Mouse (Mus musculus) left cerebral cortex, postnatal 14 days (tissue): ENCODE data around the gene Gjd3. TPM values are rescaled to one million over a fixed set of nuclear protein-coding genes. Genes with fewer than 3 reads are reported as not detected.

ENCODE experiments used
- DNase-seq, 2 experiments: peaks; one replicate each; pipeline ENCODE4 v3.0.0; 2021 to 2022; ENCODE audit warnings: low spot score in 2 of 2, mixed read lengths in 1 of 2
- intact Hi-C: fragments of 180-260 bp; cut with DNase I; formaldehyde crosslinking; loops from one replicate; pipeline ENCODE4 v1.15.1; 2025
- total RNA-seq, 2 experiments: library from RNA; stranded (reverse); gene quantifications; 2 replicates each; pipeline ENCODE4 v1.2.3; 2021

The Gjd3 gene
- total RNA-seq, 2 experiments from 2014 or later: 2.8 to 3.1 TPM

DNA sequence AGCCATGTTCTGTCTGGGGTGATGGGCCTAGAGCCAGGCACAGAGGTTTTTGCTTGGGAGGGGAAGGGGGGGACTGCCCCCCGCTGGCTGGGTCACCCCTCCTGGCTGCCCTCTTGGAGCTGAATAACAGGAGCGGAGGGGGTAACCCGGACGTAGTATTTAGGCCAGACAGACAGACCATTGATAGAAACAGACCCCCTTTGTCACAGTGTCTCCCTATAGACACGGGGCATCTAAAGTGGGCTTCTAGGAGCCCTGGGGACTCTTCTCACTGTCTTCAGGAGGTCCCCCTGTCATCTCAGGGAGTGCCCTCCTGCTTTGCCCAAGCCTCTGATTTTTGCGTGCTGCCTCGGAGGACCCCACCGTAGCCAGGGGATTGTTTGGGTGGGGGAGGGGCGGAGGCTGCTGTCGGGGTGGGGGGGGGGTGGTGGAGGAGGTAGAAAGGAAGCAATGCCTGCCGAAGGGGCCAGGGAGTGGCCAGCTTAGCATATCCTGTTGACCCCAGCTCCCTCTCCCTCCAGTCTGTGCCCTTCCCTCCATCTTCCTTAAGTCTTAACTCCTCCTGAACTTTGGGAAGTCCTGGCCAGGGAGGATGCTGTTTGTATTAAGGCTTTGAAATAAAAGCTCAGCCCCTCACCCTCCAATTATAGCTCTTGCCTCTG lies 17.3 kb downstream of the Gjd3 start:
- DNase-seq: no peak
- intact Hi-C loops: no loop called here

DNA sequence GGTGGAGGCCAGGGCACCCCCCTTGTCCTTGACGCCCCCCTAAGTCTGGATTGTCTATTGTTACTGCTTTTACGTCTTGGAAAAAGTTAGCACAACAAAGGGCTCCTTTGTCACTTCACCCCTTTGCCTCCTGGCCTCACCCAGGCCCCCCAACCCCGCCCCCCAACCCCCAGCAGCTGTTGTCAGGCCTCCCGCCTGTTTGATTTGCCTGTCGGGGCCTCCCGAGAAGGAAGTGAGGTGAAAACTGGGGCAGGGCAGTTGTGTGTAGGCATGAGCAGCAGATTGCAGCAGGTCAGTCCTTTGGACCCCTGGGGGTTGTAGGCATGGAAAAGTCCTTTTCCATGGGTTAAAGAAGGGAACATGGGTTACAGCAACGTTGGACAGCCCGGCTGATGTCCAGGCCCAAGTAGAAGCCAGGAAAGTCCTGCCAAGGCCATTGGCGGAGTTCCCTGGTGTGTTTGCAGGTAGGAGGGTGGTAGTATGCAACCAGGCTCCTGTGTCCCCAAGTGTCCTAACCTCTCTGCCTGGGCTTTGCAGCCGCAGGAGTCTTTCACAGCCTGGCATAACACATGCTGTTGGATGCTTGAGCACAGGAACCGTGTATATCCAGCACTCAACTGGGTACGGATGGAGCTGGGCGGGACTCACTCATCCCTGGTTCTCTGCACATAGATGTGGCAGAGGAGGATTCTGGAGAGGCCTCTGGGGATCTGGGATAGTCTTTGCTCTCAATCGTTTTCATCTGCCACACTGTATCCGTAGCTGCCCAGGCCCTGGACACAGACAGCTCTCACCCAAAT lies 18.0 kb downstream of the Gjd3 start:
- intact Hi-C loops: no loop called here
- DNase-seq: no peak

DNA sequence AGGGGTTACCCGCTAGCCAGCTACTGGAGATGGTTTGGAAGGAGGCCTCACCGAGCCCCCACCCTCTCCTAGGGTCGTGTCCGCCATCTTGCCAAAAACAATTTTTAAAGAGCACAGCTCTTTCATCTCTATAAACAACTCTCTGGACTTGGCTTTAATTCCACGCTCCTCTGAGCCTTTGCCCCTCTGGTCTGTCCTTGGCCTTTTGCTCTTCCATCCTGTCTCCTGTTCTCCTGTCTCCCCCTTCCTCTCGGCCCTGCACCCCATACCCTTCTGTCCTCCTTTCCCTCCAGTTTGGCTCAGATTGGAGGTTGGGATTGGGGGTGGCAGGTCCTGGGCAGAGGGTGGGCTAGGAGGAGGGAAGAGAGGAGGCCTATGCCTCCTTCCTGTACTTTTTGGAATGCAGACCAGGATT lies 18.6 kb downstream of the Gjd3 start:
- intact Hi-C loops: no loop called here
- DNase-seq: no peak

DNA sequence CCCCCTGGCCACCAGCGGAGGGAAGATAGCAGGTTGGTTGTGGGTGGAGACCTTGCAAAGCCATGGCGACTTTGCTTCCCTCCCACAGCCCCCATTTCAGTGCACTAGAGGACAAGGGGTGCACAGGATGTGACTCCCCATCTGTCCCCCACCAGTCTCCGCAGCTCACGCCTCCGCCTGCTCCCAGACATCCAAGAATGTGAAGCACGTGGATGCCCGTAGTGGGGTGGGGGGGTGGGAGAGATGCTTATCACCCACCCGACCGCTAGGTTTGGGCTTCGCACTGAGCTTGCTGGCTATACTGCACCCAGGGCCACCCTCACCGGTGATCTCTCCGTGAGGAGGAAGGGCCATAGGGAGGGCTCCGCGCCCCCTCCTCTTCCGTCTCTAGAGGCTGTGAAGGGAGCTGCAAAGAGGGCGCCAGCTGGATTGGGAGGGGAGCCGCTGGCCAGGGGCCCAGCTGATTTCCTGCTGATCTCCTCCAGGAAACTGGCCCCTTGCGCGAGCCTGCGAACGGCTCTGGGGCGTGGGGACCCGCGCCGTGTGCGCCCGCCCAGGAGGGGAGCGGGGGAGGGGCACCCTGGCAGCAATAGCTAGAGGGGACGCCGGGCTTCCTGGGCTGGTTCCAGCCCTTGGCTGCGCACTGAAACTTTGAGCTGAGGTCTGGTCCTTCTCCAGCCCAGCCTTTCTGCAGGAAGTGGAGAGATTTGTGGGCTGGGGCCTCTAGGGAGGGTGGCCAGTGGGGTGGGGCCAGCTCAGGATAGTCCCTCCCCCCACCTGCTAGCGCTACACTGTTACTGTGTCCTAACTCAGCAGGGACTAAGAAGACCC lies 19.4 kb downstream of the Gjd3 start:
- intact Hi-C loops: no loop called here
- peak in 1 of 2 experiments; percentile 65 for DNase-seq

DNA sequence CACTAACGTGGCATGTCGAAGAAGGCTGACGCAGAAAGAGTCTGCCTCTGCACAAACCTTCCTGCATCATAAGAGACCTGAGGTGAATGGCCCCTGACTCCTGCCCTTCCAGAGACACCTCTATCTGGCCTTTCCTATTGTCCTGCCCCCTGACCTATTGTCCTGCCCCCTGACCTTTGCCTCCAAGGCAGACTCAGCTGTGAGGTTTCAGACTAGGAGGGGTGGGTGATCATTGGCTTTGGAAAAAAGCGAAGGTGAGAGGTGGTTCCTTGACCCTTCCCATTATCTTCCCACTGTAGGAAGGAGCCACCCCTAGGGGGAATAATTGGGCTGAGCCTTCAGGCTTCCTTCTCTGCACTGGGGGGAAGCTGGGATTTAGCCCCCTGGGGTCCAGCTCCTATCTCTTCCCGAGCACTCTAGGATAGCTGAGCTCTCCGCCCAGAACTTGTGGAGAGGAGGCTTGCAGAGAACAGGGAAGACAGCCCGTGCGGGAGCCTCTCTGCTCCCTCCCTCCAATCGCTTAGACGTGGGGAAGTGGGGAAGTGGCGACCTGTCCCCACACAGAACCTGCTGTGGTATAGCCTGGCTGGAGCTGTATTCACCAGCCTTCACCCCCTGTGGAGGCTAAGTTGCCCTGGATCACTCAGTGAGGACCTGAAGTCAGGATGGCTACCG lies 20.3 kb downstream of the Gjd3 start:
- intact Hi-C loops: no loop called here

DNA sequence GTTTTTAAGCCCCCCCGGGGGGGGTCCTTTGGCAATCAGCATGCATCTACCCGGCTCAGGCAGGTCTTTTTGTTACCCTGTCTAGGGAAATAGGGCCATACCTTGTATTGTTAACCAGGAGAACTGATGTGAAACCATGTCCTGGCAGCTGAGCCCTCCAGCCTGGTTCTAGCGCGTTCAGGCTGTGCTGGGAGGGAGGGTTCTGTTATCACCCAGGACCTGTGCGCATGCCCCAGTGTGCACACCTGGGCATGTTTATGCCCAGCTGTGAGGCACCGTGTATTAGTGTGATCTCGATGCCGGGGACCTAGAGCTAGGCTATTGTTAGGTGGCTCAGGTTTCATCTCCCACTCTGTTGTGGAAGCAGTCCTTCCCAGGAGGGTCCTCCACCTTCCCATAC lies 21.1 kb downstream of the Gjd3 start:
- no peak for DNase-seq
- intact Hi-C loops: no loop called here

More for the DNA sequence above, 20.3 kb downstream of the Gjd3 start:
- no peak for DNase-seq

DNA sequence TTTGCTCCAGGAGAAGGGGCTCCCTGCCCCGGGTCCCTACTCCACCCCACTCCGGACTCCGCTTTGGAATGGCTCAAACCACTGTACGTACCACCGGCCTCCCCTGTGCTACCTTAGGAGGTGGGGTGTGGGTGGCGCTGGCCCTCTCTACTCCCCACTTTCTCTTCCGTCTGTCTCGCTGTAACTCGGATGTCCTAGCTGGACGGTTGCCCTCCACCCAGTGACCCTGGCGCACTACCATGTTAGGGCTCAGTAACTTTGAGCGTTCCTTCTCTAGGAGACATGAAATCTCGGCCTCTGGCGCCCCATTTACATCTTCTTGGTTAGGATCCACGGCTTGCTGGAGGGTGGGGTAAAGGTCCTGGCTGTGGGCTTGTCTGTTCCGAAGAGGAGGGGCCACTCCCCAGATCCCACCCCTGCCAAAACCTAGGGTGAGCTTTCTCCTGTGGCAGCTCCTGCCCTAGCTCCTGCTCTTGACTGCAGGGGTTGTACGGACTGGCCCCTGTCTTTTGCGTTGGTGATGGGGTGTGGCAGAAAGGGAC lies 21.7 kb downstream of the Gjd3 start:
- DNase-seq: no peak
- intact Hi-C loops: no loop called here

DNA sequence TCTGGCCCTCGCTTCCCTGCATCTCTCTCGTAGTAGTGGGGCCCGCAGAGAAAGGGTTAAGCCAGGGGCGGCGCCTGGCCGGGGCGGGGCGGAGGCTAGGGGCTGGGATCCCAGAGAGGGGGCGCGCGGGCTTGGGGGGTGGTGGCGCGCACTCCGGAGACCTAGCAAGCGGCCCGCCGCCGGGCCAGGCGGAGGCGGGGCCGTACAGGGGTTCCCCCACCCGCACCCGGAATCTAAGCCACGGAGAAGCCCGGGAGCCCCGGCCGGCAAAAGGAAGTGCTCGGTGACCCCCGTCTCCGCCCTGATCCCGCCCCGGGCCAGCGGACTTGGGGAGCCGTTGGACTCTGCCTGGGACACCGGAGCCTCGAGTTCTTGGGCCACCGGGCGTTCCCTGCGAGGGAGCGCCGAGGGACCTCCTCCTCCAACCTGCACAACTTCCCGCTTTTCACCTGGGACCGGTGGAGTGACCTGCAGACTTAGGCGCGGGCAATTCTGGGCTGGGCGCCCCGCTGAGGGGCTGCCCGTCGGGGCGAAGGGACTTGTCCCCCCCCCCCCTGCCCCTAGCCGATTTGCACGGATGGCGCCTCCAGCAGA lies 22.4 kb downstream of the Gjd3 start:
- intact Hi-C loops: no loop called here
- DNase-seq: no peak

DNA sequence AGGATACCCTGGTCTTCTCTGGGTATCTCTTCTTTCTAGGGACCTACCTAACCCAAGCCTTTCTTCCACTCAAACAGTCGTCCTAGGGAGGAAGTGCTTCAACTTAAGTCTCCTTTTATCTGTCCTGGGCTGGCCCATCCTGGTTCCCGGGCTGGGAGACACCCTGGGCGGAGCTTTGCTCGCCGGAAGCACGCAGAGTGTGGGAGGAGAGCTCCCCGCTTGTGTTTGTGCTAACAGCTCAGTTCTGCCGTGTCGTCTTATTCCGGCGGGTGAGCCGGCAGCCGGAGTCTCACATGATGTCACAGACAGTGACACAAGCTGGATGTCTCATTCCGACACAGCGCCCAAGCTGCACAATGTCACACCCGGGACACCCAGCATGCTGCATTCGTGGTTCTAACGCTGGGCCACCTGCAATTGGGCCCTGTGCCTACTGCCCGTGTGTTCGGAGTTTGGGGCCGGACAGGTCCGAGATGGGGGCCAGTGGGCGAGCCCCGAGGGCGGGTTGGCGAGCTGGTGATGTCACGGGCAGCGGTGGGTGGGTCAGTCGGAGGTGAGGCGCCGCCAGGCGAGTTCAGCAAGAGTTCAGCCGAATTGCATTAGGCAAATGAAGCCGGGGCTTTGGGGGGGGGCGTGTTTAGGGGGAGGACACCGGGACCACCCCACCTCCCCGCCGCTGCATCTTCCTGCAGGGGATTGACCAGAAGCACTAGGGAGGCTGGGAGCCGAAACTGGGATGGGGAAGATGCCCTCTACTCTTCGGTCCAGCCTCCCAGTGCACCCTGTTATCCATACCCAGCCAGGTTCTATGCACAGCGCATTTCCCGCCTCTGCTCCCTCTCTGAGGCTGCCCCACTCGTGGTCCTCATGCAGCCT lies 23.1 kb downstream of the Gjd3 start:
- intact Hi-C loops: no loop called here
- peak; percentile 71 to 85 for DNase-seq

DNA sequence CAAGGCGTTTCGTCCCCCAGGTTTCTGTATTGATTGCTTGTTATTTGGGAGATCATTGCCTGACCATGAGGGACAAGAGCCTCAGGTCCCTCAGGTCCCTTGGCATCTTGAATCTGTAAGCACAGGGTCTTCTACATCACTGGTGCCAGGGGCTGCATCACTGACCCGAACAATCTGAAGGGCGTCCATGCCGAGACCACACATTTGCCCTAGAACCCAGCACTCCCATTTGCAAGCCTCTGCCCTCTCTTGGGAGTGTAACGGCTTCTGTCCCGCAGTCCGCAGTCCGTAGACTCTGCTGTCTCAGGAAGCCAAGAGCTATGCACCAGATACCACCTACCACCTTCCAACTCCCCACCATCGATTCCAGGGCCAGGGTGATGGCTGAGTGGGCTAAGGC lies 26.5 kb downstream of the Gjd3 start:
- no peak for DNase-seq
- intact Hi-C loops: no loop called here

DNA sequence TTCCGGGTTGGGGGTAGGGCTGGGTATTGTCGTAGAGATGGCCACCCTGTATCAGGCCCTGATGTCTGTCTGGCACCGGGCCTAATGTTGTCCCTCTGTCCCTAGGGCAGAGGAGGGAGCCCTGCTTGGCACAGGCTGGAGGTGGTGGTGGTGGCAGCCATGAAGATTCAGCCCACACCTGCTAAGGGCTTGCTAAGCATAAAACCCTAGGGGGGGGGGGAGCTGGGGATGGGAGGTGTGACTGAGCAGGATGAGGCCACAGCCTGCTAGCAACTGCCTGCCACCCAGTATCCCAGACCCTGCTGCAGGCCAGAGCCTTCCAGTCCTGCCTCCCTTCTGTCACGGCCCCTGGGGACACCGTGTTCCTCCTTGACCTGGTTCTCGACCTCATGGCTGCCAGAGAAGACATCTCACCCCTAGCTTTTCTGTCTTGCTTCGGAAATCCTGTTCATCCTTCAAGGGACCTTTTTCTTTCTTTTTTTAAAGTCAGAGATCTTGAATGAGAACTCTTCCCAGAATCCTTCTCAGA lies 27.0 kb downstream of the Gjd3 start:
- intact Hi-C loops: no loop called here

DNA sequence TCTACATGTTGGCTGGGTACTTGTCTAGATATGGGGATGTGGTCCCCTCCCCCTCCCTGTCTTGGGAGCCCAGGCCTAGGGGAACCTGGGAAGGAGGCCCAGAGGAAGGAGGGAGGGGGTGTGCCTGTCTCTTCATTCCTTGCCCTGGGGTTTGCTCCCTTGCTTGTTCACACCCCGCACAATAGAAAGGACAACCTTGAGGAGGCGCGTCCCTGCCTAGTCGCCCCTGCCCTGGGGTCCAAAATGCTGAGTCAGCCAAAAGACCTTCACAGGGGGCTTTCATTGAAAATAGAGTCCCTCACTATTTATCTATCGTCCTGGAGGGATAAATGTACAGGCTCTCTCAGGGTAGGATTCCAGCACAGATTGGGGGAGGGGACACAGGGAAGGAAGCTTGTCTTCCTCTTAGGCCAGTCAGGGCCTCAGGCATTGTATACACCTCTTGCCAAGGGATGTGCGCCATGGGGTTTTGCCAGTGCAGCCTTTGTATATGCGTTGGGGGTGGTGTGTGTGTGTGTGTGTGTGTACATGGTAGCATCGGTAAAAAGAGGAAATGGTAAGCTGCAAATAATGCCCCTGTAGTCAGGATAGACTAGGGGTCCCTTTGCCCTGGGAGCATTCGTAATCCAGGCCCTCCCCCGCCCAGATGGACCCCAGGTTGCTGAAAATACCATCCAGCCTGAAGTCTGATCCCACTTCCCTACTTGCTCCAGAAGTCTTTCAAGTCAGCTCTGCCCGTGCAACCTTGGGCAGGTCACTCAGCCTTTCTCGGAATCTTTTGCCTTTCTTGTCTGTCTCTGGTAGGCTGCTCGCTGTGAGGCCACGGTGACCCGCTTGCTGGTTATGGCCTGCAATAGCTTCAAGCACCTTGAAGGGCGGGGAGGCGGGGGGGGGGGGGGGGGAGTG lies 27.8 kb downstream of the Gjd3 start:
- intact Hi-C loops: no loop called here
- DNase-seq: no peak

More for the DNA sequence above, 27.0 kb downstream of the Gjd3 start:
- DNase-seq: no peak

DNA sequence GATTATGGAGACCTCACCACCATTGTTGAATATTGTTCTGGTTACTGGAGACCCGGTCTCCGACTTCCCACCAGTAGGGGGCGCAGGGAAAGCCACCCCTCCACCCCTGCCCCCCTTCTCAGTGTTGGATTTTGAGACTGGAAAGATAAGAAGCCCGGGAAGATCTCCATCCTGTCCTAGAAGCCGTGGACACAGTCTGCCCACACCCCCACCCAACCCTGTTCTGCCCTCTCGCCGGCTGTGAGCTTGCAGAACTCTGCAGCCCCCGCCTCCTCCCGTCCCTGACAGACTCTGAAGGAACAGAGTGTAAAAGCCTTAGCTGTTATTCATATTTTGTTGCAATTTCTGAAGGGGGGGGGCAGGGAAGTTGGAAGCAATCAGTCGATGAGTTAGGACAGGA lies 28.4 kb downstream of the Gjd3 start:
- DNase-seq: peak in 1 of 2 experiments; percentile 65
- intact Hi-C loops: no loop called here

DNA sequence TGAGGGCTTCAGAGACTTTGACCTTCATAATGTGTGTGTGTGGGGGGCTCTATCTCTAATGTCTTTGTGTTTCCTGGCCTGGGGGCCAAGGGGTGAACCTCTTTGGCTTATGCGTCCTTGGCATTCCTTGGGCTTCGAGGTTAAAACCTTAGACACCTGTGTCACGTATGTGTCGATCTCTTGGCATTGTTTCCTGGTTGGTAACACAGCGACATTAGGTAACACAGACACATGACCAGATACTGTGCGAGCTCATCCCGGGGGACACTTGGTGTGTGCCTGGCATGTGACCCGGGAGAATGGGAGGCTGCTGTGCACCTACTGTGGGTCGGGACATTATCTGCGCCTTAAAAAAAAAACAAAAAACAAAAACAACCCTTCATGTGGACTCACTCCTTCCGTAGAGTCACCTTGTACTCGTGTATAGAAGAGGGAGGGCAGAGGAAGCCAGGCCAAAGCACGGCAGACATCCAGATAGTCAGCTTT lies 28.9 kb downstream of the Gjd3 start:
- intact Hi-C loops: no loop called here
- no peak for DNase-seq

DNA sequence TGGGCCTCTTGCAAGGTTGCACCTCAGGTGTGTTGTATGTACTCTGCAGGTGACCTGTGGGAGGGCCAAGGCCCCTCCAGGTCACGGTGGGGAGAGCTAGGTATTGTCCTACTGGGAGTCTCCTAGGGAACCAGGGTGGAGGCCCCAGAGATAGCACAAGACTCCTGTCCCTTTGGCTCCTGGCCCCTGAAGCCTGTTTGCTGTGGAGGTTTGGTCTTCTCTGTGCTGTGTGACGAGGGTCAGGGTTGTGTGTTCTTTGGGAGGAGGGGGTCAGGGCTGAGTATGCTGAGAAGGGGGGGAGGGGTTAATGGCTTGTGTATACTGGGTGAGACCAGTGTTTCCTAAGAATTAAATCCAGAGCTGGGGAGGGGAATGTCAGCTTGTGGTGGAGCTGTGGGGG lies 29.5 kb downstream of the Gjd3 start:
- DNase-seq: no peak
- intact Hi-C loops: no loop called here

DNA sequence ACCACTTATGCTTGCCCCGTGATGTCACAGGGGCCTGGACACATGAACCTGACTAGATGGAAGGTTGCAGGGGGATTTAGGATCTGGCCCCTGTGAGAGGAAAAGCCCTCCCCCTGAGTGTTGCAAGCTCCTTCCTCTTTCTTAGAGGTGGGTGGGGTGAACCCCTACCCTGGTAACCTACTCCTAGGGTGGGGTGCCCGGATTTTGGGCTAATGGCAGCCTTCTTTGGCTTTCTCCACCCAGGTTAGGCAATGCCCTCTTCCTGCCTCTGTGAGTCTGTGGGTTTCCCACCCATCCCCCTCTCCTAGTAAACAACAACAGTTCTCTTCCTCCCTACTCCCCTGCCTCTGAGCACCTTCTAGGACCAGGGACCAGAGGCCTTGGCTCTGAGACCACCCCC lies 30.1 kb downstream of the Gjd3 start:
- no peak for DNase-seq
- intact Hi-C loops: no loop called here

DNA sequence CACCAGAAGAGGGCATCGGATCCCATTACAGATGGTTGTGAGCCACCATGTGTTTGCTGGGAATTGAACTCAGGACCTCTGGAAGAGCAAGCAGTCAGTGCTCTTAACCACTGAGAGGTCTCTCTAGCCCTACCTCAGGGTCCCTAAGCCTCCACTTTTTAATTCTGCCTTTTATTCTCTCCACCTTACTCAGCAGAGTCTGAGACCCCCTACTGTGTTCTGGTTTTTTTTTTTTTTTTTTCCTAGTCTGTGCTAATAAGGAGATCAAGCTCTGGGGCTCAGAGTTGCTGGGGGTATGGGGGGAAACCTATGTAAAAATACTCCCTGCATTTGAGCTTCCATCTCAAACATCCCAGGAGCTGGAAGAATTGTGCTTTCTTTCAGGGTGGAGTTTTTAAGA lies 30.7 kb downstream of the Gjd3 start:
- intact Hi-C loops: no loop called here
- no peak for DNase-seq
